Mouse (Mus musculus) cerebellum, adult 2 months (tissue): ENCODE measurements at regions not wholly inside any gene's neighbourhood (a gene's known extent, or its start where the extent isn't known, plus 50 kb on each side); places are given as distances from the start of the nearest gene placed in this dataset.

Experiments used
- DNase-seq, 2 experiments: peaks; one replicate each; pipeline ENCODE4 v3.0.0; 2021
- H3K27ac ChIP-seq: fragments of 200-500 bp; 2 replicates; pipeline ENCODE4 v1.5.1; 2012; ENCODE audit warnings: low read length, control low read depth, inconsistent platforms; ENCODE audit not compliant: insufficient read depth
- H3K27me3 ChIP-seq: fragments of 200-500 bp; 2 replicates; pipeline ENCODE4 v1.6.1; 2012; ENCODE audit warnings: inconsistent platforms, mild to moderate bottlenecking, low read length, moderate library complexity; ENCODE audit not compliant: control insufficient read depth, insufficient read depth
- H3K4me1 ChIP-seq: fragments of 200-500 bp; 2 replicates; pipeline ENCODE4 v1.6.1; 2011; ENCODE audit warnings: low read length; ENCODE audit not compliant: control insufficient read depth, insufficient read depth
- H3K4me3 ChIP-seq: fragments of 200-500 bp; replicated peaks from 2 replicates; pipeline ENCODE3; 2011; ENCODE audit warnings: mild to moderate bottlenecking, low read depth, low read length, control low read depth; ENCODE audit not compliant: insufficient read depth
- CTCF ChIP-seq: fragments of 200-500 bp; IDR thresholded peaks from 2 replicates; pipeline ENCODE4 v1.5.1; 2011; ENCODE audit warnings: low read depth, mild to moderate bottlenecking, control low read depth, low read length, moderate library complexity, borderline replicate concordance; ENCODE audit not compliant: insufficient read depth
- POLR2A ChIP-seq: fragments of 200-500 bp; IDR thresholded peaks from 2 replicates; pipeline ENCODE4 v1.6.1; 2011; ENCODE audit warnings: low read length, control low read depth, borderline replicate concordance; ENCODE audit not compliant: insufficient read depth
- WGBS: fragments of 180-500 bp; shearing (Covaris S2); methylation state at CpG from one replicate; pipeline ENCODE4 v1.1.7; 2018; 5-methylcytosine and 5-hydroxymethylcytosine counted together

GRCm38 (mm10) chr1:92709190-92709850 lies 60.7 kb upstream of the Otos start:
- Histone ChIP-seq H3K4me1 (peaks cover 3% of the 10 kb centered on the region; the same call in 1 of the 2 replicates), H3K27me3 (no peaks in the 10 kb centered on the region), H3K27ac (no peak overlapping the region), H3K4me3 (no peak overlapping the region)
- WGBS: 43% methylated on average over 14 of the region's 14 CpGs
- TF ChIP-seq POLR2A: no peak
- TF ChIP-seq CTCF: no peak
- DNase-seq: no peak

GRCm38 (mm10) chr1:92707917-92708897 lies 59.6 kb upstream of the Otos start:
- Histone ChIP-seq H3K27me3 (no peaks in the 10 kb centered on the region), H3K4me3 (no peak overlapping the region), H3K4me1 (peaks cover 3% of the 10 kb centered on the region; the same call in 1 of the 2 replicates), H3K27ac (no peak overlapping the region)
- DNase-seq: no peak
- TF ChIP-seq POLR2A: no peak
- TF ChIP-seq CTCF: no peak
- WGBS: 91% methylated on average over 19 of the region's 19 CpGs

- 69% methylated on average over 2 of the region's 2 CpGs for WGBS
- DNase-seq: no peak
- Histone ChIP-seq H3K27me3 (no peaks in the 10 kb centered on the region), H3K4me3 (no peak overlapping the region), H3K27ac (no peak overlapping the region), H3K4me1 (peaks cover 3% of the 10 kb centered on the region; the same call in 1 of the 2 replicates)
- TF ChIP-seq POLR2A: no peak
- TF ChIP-seq CTCF: no peak
Observed at GRCm38 (mm10) chr1:92707441-92707840, 58.8 kb upstream of the Otos start.

DNA sequence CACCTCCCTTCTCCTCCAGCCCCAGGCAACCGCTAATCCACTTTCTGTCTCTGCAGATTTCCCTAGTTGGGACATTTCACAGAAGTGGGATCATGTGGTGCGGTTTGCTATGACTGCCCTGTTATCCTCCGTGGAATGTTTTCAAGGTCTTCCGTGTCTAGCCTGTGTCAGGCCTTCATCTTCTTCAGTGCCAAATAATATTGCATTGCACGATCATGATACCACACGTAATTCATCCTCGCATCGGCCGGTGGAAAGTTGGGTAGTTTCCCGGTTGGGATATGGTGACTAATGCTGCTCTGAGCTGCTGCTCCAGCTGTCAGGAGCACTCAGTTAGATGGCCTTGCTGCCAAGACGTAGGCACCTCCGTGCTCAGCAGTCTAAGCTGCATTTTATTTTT lies 55.3 kb upstream of the Otos start:
- no peaks in the 10 kb centered on the region for H3K27me3 ChIP-seq
- no peak overlapping the region for H3K4me3 ChIP-seq
- 52% methylated on average over 12 of the region's 12 CpGs for WGBS
- H3K27ac ChIP-seq: no peak overlapping the region
- peaks cover 12% of the 10 kb centered on the region for H3K4me1 ChIP-seq
- TF ChIP-seq POLR2A: no peak
- no peak for TF ChIP-seq CTCF
- no peak for DNase-seq

- Histone ChIP-seq H3K27me3 (no peaks in the 10 kb centered on the region), H3K4me3 (no peak overlapping the region), H3K27ac (no peak overlapping the region), H3K4me1 (peaks cover 18% of the 10 kb centered on the region)
- no peak for DNase-seq
- WGBS: 65% methylated on average over 3 of the region's 3 CpGs
- TF ChIP-seq POLR2A (no peak), CTCF (no peak)
Observed at GRCm38 (mm10) chr1:92703270-92703669, 54.6 kb upstream of the Otos start.

GRCm38 (mm10) chr1:92700107-92700506 lies 51.5 kb upstream of the Otos start:
- H3K4me1 ChIP-seq: peaks cover 18% of the 10 kb centered on the region
- no peaks in the 10 kb centered on the region for H3K27me3 ChIP-seq
- H3K4me3 ChIP-seq: no peak overlapping the region
- no peak for TF ChIP-seq CTCF
- no peak for TF ChIP-seq POLR2A
- no peak for DNase-seq
- no peak overlapping the region for H3K27ac ChIP-seq
- WGBS: 98% methylated on average over 2 of the region's 2 CpGs

GRCm38 (mm10) chr1:92699697-92700096 lies 51.1 kb upstream of the Otos start:
- no peak overlapping the region for H3K4me3 ChIP-seq
- H3K4me1 ChIP-seq: peaks cover 18% of the 10 kb centered on the region
- WGBS: 10% methylated on average over 6 of the region's 6 CpGs
- peak; percentile 76 to 82 for DNase-seq
- TF ChIP-seq POLR2A (no peak), CTCF (no peak)
- H3K27me3 ChIP-seq: no peaks in the 10 kb centered on the region
- H3K27ac ChIP-seq: no peak overlapping the region

GRCm38 (mm10) chr1:92699048-92699447 lies 50.4 kb upstream of the Otos start:
- peak; percentile 62 to 76 for DNase-seq
- Histone ChIP-seq H3K4me1 (peaks cover 18% of the 10 kb centered on the region), H3K4me3 (no peak overlapping the region), H3K27ac (peak overlapping the region; percentile 1; the same call in 1 of the 2 replicates), H3K27me3 (no peaks in the 10 kb centered on the region)
- WGBS: 15% methylated on average over 9 of the region's 9 CpGs
- TF ChIP-seq POLR2A (no peak), CTCF (no peak)
